Comparison of ENCODE assay signal across 8 mouse cellular contexts in genomic region chr11:20671789-20672392, GRCm38 (mm10).
DNase-seq lines count a peak whose midpoint lies in the region; ATAC-seq and TF ChIP-seq lines count a peak whose summit lies in the region.
"Had no signal": no experiment of that assay in that cellular context is flagged by ENCODE, and none has a peak within 500 bp of the region (broad histone marks: within the 10 kb centered on the region; RNA-seq: fewer than 3 reads in every experiment).

No protein-coding gene starts in this region.

- TF ChIP-seq POLR2A in lung, adult 2 months (IDR thresholded peaks at IDR 0.05; ENCODE audit: borderline replicate concordance, extremely low read depth, low read depth, low read length): no peak
- TF ChIP-seq POLR2A in bone marrow, adult 2 months (IDR thresholded peaks at IDR 0.05; ENCODE audit: borderline replicate concordance, control insufficient read depth, low read depth, low read length): no peak

- H3K9me3 ChIP-seq in heart, embryonic 16.5 days (replicated peaks; ENCODE audit: control insufficient read depth, low read length): no peaks in the 10 kb centered on the region
- H3K9me3 ChIP-seq in liver, postnatal 0 days (ENCODE audit: low read length): no peaks in the 10 kb centered on the region

- intact Hi-C loops in heart, postnatal 25 days (cut with DNase I): no loop called here

- TF ChIP-seq EP300 in liver, postnatal 0 days (IDR thresholded peaks at IDR 0.05; ENCODE audit: low read depth): no peak

- TF ChIP-seq CTCF in lung, adult 2 months (IDR thresholded peaks at IDR 0.05; ENCODE audit: insufficient read depth, low read length): peak; percentile 21; the same call in 1 of the 2 replicates
- TF ChIP-seq CTCF in bone marrow, adult 2 months (IDR thresholded peaks at IDR 0.05; ENCODE audit: control insufficient read depth, insufficient read depth, low read length): 0 out of 2 replicates have a peak, but pooled peaks have one; percentile 2
- TF ChIP-seq CTCF in liver, postnatal 0 days (IDR thresholded peaks at IDR 0.05; ENCODE audit: low read depth): peak; percentile 49

- no peaks in the 10 kb centered on the region for H3K36me3 ChIP-seq in heart, embryonic 16.5 days (ENCODE audit: control insufficient read depth, insufficient read depth)
- no peaks in the 10 kb centered on the region for H3K36me3 ChIP-seq in liver, postnatal 0 days (replicated peaks; ENCODE audit: insufficient read depth, low read length)

- H3K27me3 ChIP-seq in heart, embryonic 16.5 days (ENCODE audit: control insufficient read depth, insufficient read depth, low read length): no peaks in the 10 kb centered on the region
- H3K27me3 ChIP-seq in liver, postnatal 0 days (ENCODE audit: insufficient read depth, low read length): no peaks in the 10 kb centered on the region

- 48% methylated on average over 6 of the region's 6 CpGs for WGBS in heart, embryonic 16.5 days
- WGBS in lung, adult 2 months: 50% methylated on average over 6 of the region's 6 CpGs
- WGBS in bone marrow, adult 2 months: 26% methylated on average over 6 of the region's 6 CpGs
- 50% methylated on average over 6 of the region's 6 CpGs for WGBS in liver, postnatal 0 days (ENCODE audit: insufficient replicate concordance)

- no peak overlapping the region for H3K9ac ChIP-seq in heart, embryonic 16.5 days (ENCODE audit: low read length)
- H3K9ac ChIP-seq in liver, postnatal 0 days (replicated peaks): no peak overlapping the region

- no peak for DNase-seq in heart, postnatal 25 days (ENCODE audit: low spot score)
- no peak for DNase-seq in lung, adult 2 months
- DNase-seq in lung, postnatal 14 days: no peak
- no peak for DNase-seq in liver, postnatal 0 days
- DNase-seq in urinary bladder, postnatal 10 days (ENCODE audit: low spot score): no peak

- ATAC-seq in heart, embryonic 16.5 days (replicated peaks; ENCODE audit: extremely low read depth, insufficient read depth, low FRiP score): 0 out of 2 replicates have a peak, but pooled peaks have one; percentile 37
- no peak for ATAC-seq in liver, postnatal 0 days

- H3K27ac ChIP-seq in heart, embryonic 16.5 days (ENCODE audit: low read length): no peak overlapping the region
- no peak overlapping the region for H3K27ac ChIP-seq in bone marrow, adult 2 months (ENCODE audit: control insufficient read depth, insufficient read depth, low read depth, low read length, poor library complexity)
- H3K27ac ChIP-seq in liver, postnatal 0 days (ENCODE audit: low read depth): no peak overlapping the region

- H3K4me1 ChIP-seq in heart, embryonic 16.5 days (ENCODE audit: control insufficient read depth, insufficient read depth, low read length): no peaks in the 10 kb centered on the region
- no peaks in the 10 kb centered on the region for H3K4me1 ChIP-seq in lung, adult 2 months (ENCODE audit: control insufficient read depth, insufficient read depth, low read length)
- no peaks in the 10 kb centered on the region for H3K4me1 ChIP-seq in bone marrow, adult 2 months (ENCODE audit: control insufficient read depth, insufficient read depth, low read length)
- H3K4me1 ChIP-seq in liver, postnatal 0 days (ENCODE audit: insufficient read depth): no peaks in the 10 kb centered on the region

- H3K4me2 ChIP-seq in heart, embryonic 16.5 days (ENCODE audit: low read depth, low read length): no peak overlapping the region
- H3K4me2 ChIP-seq in liver, postnatal 0 days (ENCODE audit: low read depth, low read length): no peak overlapping the region

- H3K4me3 ChIP-seq in heart, embryonic 16.5 days (ENCODE audit: low read length): no peak overlapping the region
- no peak overlapping the region for H3K4me3 ChIP-seq in lung, adult 2 months (replicated peaks; ENCODE audit: extremely low read depth, low read depth, low read length)
- H3K4me3 ChIP-seq in bone marrow, adult 2 months (replicated peaks; ENCODE audit: control insufficient read depth, low read depth, low read length): no peak overlapping the region
- no peak overlapping the region for H3K4me3 ChIP-seq in liver, postnatal 0 days (ENCODE audit: low read depth, low read length)
- H3K4me3 ChIP-seq: erythroblast, embryonic 14.5 days had no signal
